Mouse (Mus musculus) ES-Bruce4 (cell line): ENCODE data around the gene Qsox1.
A peak's percentile ranks its signal among the peaks of the same experiment; 100 is the strongest.

Source experiments
- CTCF ChIP-seq: IDR thresholded peaks from one replicate; pipeline ENCODE4 v1.8.1; 2011; ENCODE audit warnings: low read depth, low read length
- EP300 ChIP-seq: IDR thresholded peaks from 2 replicates; pipeline ENCODE4 v1.6.1; 2011; ENCODE audit warnings: low read depth, low read length; ENCODE audit not compliant: insufficient read depth
- POLR2A ChIP-seq: IDR thresholded peaks from one replicate; pipeline ENCODE4 v1.8.1; 2011; ENCODE audit warnings: low read length; ENCODE audit not compliant: insufficient read depth

- TF ChIP-seq EP300 = no peak
- TF ChIP-seq CTCF = peak; percentile 71
- TF ChIP-seq POLR2A = no peak
These were observed 28.1 kb downstream of the Qsox1 start for GRCm38 (mm10) chr1:155784343-155785205.
